Mouse (Mus musculus): ENCODE measurements around the gene Atp5k. TPM values are rescaled to one million over a fixed set of nuclear protein-coding genes. Genes with fewer than 3 reads are reported as not detected.

Atp5k gene
- total RNA-seq (2021), result 100 to 1,000 TPM; 184 to 214 TPM

DNA sequence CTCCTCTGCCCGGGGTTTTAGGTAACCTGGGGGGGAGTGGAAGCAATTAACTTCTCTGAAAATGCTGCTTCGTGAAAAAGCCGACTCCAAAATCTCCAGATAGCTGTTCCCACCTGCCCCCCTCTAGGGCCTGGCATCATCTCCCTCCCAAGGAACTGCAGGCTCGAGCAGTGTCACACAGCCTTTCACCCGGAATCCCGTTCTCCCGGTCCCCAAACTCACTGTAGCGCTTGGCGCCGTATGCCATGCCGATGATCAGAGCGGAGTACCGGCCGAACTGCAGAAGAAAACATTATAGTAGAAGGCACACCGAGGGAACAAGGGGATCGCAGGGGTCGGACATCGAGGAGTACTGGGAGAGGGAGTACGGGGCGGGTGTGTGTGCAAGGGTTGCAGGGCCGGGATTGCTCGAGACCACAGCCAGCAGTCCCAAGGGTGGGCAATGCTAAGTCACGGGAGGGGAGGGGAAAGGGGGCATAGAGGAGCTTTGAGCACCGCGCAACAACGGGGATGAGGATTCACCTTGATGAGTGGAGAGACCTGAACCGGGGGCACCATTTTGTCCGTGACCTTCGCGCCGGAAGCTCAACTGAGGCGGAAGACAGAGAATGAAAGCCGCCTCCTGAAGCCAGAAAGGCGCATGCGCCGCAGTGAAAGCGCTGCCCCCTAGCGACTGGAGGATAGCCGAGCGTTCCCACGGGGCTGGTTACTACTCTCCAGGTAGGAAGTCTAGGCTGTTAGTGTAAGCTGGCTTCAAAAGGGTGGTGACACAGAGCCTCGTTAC is at the start of gene Atp5k:
Gene Atp5k, minus strand, starts transcription at position 645 of the 784 bp plus-strand sequence.
- peak; percentile 92 for DNase-seq
- intact Hi-C loops (cut with DNase I), result no loop called here

DNA sequence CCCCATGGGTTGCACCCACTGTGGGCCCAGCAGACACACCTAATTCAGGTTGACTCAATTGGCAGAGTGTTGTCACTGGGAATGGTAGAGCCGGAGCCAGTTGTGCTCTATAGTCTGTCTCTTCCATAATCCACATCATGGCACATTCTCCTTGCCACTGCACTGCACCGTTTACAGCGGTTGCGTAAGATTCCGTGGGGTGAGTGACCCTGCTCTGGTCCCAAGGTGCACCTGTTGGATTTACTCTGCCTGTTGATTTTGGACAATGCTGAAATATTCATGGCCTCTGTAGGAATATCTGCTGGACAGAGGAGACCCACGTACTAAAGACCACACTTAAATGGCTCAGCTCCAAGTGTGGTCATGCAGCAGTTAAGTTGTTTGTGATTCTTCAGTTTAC is 48.8 kb upstream of the Atp5k start:
- intact Hi-C loops (cut with DNase I), result no loop called here
- no peak for DNase-seq

GRCm38 (mm10) chr5:108475977-108476376 is 41.7 kb upstream of the Atp5k start:
- intact Hi-C loops (cut with DNase I), result no loop called here
- DNase-seq, result no peak

DNA sequence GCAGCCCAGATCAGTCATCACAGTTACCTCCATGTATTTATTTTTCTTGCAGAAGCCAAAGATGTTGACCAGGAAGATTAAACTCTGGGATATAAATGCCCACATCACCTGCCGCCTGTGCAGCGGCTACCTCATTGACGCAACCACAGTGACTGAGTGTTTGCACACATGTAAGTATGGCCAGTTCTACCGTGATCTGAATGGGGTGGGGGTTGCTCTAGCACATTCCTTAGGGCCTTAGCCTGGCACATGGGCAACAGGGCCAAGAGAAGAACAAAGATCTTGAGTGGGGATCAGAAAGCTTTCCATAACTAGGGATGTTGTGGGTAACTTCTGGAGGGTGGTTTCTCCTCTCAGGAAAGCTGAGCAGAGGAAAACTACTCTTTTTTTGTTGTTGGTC is 39.5 kb upstream of the Atp5k start:
- no peak for DNase-seq
- intact Hi-C loops (cut with DNase I), result no loop called here

GRCm38 (mm10) chr5:108469617-108470016 is 35.4 kb upstream of the Atp5k start:
- intact Hi-C loops (cut with DNase I), result no loop called here

DNA sequence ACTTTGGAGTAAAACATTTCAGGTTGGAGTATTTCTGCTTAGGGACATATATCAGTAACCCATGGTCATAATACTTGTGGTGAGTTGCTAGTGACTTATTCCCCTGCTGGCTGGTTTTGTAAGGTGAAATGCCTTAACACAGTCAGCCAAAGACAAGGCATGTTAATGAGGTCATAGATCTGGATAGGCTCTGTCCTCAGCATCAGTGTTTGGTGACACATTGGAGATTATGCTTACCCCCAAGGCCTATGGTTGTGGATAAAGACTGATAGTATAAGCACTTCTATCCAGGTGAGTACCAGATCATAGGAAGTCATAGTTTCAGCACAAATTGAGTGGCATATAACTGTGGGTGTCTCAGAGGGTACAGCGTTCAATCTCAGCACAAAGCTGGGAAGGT is 32.4 kb upstream of the Atp5k start:
- intact Hi-C loops (cut with DNase I), result no loop called here
- DNase-seq, result no peak

More at GRCm38 (mm10) chr5:108469617-108470016, 35.4 kb upstream of the Atp5k start:
- DNase-seq, result no peak

GRCm38 (mm10) chr5:108465131-108465891 is 31.1 kb upstream of the Atp5k start:
- intact Hi-C loops (cut with DNase I), result no loop called here
- DNase-seq, result no peak

DNA sequence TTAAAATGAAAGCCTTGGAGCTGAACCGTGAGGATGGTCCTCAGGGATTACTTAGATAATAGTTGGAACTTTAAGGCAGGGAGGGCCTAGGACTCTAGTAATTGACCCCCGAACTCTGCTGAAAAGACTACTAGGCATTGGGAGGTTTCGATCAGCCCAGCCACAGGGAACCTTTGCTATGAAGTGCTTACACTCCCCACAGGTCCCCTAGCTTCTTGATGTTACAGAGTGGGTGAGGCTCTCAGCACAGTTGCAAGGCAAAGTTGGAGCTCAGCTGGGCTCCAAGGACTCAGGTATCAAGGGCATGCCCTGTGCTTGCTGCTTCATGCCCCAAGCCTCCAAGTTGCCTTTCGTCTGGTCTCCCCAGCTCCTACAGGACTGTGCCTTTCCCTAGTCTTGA is 28.2 kb upstream of the Atp5k start:
- intact Hi-C loops (cut with DNase I), result no loop called here
- no peak for DNase-seq

GRCm38 (mm10) chr5:108461082-108462065 is 27.1 kb upstream of the Atp5k start, which contains the start of gene Pcgf3:
TSS of gene Pcgf3 (plus strand) at chr5:108461232.
- DNase-seq, result peak; percentile 98
- intact Hi-C loops (cut with DNase I), result no loop called here

- intact Hi-C loops (cut with DNase I), result no loop called here
- no peak for DNase-seq
These were observed 26.2 kb upstream of the Atp5k start for GRCm38 (mm10) chr5:108460461-108460860.

- intact Hi-C loops (cut with DNase I), result no loop called here
- DNase-seq, result no peak
These were observed 24.5 kb upstream of the Atp5k start for GRCm38 (mm10) chr5:108458706-108459105.

DNA sequence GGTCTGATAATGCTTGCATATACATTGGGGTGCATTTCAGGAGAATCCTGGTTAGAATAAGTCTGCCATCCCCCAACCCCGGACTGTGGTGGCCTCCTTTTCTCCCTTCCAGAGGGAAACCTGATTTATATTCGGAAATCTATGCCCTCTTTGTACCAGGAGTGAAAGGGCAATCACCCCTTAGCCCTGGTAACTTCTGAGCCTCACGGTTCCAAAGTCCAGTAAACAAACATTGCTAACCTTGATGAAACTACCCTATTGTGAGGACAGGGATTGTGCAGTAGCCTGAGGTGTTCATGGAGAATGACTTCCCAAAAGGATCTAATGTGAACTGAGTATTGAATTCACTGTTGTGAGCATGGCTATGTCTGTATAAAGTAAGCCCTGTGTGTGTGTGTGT is 19.8 kb upstream of the Atp5k start:
- DNase-seq, result no peak
- intact Hi-C loops (cut with DNase I), result no loop called here

DNA sequence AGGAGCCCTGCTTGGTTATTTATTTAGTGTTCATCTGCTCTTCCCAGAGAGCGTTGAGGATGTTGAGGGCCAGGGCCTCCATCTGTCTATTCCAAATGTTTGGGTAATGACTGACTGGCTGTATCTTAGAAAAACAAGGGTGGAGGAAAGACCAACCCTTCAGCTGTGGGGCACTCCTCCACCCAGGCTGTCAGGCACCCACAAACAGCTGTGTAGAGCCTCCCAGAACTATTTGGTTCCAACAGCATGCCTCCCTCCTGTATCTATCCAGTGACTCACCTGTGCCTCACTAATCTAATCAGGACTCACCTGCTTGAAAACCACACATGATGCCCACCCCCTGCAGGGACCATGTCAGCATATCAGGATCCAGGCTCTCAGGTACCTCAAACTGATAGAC is 18.2 kb upstream of the Atp5k start:
- no peak for DNase-seq
- intact Hi-C loops (cut with DNase I), result no loop called here

- intact Hi-C loops (cut with DNase I), result no loop called here
- DNase-seq, result no peak
These were observed 17.4 kb upstream of the Atp5k start for GRCm38 (mm10) chr5:108451611-108452010.

- DNase-seq, result no peak
- intact Hi-C loops (cut with DNase I), result no loop called here
These were observed 16.7 kb upstream of the Atp5k start for GRCm38 (mm10) chr5:108450837-108451540.

DNA sequence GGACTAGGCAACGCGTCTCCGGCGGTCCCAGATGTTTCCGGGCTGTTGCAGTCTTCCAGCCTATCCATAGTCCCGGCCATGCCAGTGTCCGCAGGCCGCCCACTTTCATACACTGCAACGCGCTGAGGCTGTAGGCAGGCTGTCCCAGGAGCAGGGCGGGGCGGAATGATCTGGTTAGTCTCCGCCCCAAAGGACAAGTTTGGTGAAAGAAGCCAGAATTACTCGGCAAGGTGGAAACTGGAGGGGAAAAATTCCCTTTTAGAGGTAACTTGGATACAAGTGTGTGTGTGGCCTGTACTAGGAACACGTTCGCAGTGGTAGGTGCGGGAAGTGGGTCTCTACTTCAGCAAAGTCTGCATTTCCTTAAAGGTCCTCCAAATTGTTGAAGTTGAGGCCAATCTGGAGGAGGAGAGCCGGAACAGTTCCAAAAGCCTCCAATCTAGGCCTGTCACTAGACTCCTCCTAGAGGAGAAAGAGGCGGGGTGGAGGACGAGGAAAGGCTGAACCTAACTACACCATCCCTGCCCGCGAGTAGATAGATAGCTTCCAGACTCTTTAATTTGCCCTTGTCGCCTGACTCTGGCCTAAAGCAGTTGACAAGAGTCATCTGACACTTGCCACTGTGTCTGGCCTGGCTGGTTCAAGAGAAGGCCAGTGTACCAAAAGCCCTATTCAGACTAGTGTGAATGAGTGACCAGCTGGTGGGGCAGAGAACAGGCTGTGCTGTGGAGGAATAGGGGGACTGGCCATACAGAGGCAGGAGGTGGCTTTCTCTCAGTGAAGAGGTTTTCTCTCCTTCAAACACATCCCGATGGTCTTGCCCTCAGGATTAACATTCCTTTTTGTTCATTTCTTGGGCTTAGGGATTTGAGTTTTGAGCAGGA is 14.8 kb upstream of the Atp5k start, which contains the start of gene Mfsd7a:
Gene Mfsd7a, minus strand, starts transcription at position 107 of the 884 bp plus-strand sequence.
- intact Hi-C loops (cut with DNase I), result no loop called here
- peak; percentile 24 for DNase-seq

- intact Hi-C loops (cut with DNase I), result no loop called here
- no peak for DNase-seq
These were observed 13.6 kb upstream of the Atp5k start for GRCm38 (mm10) chr5:108447857-108448256.

- no peak for DNase-seq
- intact Hi-C loops (cut with DNase I), result no loop called here
These were observed 12.7 kb upstream of the Atp5k start for GRCm38 (mm10) chr5:108446973-108447372.

DNA sequence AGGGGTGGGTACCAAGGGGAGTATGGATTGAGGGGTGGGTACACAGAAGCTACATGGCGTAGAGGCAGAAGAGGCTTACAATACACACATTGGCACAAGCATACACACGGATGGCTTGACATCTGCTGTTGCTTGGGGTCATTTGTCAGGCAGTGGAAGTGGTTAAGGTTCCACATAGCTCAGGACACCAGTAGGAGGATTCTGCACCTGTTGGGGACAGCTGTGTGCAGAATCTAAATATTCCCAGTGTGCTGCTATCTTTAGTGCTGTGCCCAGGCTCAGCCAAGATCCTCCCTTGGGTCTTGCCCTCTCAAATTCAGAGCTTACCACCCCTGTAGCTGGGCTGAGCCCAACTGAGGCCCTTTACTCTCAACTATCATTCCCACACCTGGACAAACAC is 1.9 kb upstream of the Atp5k start:
- intact Hi-C loops (cut with DNase I), result no loop called here
- no peak for DNase-seq

Data from left cerebral cortex, postnatal 4 days (tissue).